Mouse (Mus musculus): Measurements from ENCODE around the gene Ifi211. TPM values are rescaled to one million over a fixed set of nuclear protein-coding genes. Genes with fewer than 3 reads are reported as not detected.

Ifi211 gene
- polyA plus RNA-seq, 1 experiment from 2014 or later = 0.19 TPM

Other genes with a start within 250 kb of the Ifi211 start
- gene Ifi208, start 239.4 kb downstream of the Ifi211 start, polyA plus RNA-seq (2014; fragmentation: Nextera tagmentation; extraction: Ambion mirVana) = 0.08 TPM in 1 of 2 replicates, not detected in the other
- gene Ifi207, start 171.3 kb downstream of the Ifi211 start, polyA plus RNA-seq (2014; fragmentation: Nextera tagmentation; extraction: Ambion mirVana) = 1.1 and 1.6 TPM in 2 replicates
- 0.93 and 1.9 TPM in 2 replicates for gene Ifi204, start 146.1 kb downstream of the Ifi211 start, polyA plus RNA-seq (2014; fragmentation: Nextera tagmentation; extraction: Ambion mirVana)
- gene Mndal, start 29.4 kb upstream of the Ifi211 start, polyA plus RNA-seq (2014; fragmentation: Nextera tagmentation; extraction: Ambion mirVana) = 0.36 and 0.58 TPM in 2 replicates
- gene Ifi203, start 29.6 kb upstream of the Ifi211 start, polyA plus RNA-seq (2014; fragmentation: Nextera tagmentation; extraction: Ambion mirVana) = 0.10 TPM in 1 of 2 replicates, not detected in the other
- gene Ifi202b, start 69.7 kb upstream of the Ifi211 start, polyA plus RNA-seq (2014; fragmentation: Nextera tagmentation; extraction: Ambion mirVana) = not detected in 2 replicates
- not detected in 2 replicates for gene Ifi205, start 118.8 kb upstream of the Ifi211 start, polyA plus RNA-seq (2014; fragmentation: Nextera tagmentation; extraction: Ambion mirVana)
- gene Olfr433, start 127.7 kb upstream of the Ifi211 start, polyA plus RNA-seq (2014; fragmentation: Nextera tagmentation; extraction: Ambion mirVana) = not detected in 2 replicates
- gene Olfr432, start 136.2 kb upstream of the Ifi211 start, polyA plus RNA-seq (2014; fragmentation: Nextera tagmentation; extraction: Ambion mirVana) = not detected in 2 replicates
- not detected in 2 replicates for gene Olfr430, start 153.6 kb upstream of the Ifi211 start, polyA plus RNA-seq (2014; fragmentation: Nextera tagmentation; extraction: Ambion mirVana)
- gene Olfr429, start 171.3 kb upstream of the Ifi211 start, polyA plus RNA-seq (2014; fragmentation: Nextera tagmentation; extraction: Ambion mirVana) = not detected in 2 replicates
- gene Olfr427, start 183.8 kb upstream of the Ifi211 start, polyA plus RNA-seq (2014; fragmentation: Nextera tagmentation; extraction: Ambion mirVana) = not detected in 2 replicates
- not detected in 2 replicates for gene Olfr231, start 208.1 kb upstream of the Ifi211 start, polyA plus RNA-seq (2014; fragmentation: Nextera tagmentation; extraction: Ambion mirVana)
- gene Olfr424, start 218.5 kb upstream of the Ifi211 start, polyA plus RNA-seq (2014; fragmentation: Nextera tagmentation; extraction: Ambion mirVana) = not detected in 2 replicates
- gene Olfr420, start 242.6 kb upstream of the Ifi211 start, polyA plus RNA-seq (2014; fragmentation: Nextera tagmentation; extraction: Ambion mirVana) = not detected in 2 replicates

Measured in midbrain, embryonic 11.5 days (tissue).